Mouse (Mus musculus) heart, postnatal 0 days (tissue): ENCODE data around the gene Spag7.

Source experiments
- CTCF ChIP-seq: IDR thresholded peaks from 2 replicates; pipeline ENCODE4 v1.5.1; 2016; ENCODE audit warnings: antibody characterized with exemption, control low read depth, low read depth
- EP300 ChIP-seq: IDR thresholded peaks from 2 replicates; pipeline ENCODE4 v1.6.1; 2016; ENCODE audit warnings: antibody characterized with exemption, low read depth

- TF ChIP-seq CTCF (no peak), EP300 (no peak)
Observed at GRCm38 (mm10) chr11:70711026-70711425, 41.8 kb upstream of the Spag7 start.
